Mouse (Mus musculus): ENCODE measurements around the gene Cd300ld.
A peak's percentile ranks its signal among the peaks of the same experiment; 100 is the strongest.
"Not testable (repeated sequence)": the region's sequence is repeated elsewhere in the genome, so short reads cannot be mapped to it uniquely, and the experiment has no call there.

Cd300ld gene

DNA sequence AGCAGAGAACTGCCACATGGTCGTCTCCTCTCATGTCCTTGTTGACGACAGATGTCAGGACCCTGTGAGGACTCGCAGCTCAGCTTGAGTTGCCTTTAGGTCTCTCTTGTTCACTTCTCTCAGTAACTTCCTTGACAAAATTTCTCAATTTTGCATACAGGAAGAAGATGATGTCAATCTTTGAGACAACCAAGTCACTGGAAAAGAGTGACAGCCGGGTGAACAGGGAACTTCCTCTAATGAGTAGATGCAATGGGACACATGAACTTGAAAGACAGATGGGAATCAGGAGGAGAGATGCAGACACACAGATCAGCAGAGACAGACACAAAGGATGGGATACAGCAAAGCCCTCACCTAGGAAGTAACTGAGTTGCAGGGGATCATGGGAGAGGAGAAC is at the start of gene Cd300ld:
Cd300ld (minus strand) TSS at position 130 of the 400 bp plus-strand sequence.
- no peak for DNase-seq (ENCODE audit: low spot score in 2 of 2)

DNA sequence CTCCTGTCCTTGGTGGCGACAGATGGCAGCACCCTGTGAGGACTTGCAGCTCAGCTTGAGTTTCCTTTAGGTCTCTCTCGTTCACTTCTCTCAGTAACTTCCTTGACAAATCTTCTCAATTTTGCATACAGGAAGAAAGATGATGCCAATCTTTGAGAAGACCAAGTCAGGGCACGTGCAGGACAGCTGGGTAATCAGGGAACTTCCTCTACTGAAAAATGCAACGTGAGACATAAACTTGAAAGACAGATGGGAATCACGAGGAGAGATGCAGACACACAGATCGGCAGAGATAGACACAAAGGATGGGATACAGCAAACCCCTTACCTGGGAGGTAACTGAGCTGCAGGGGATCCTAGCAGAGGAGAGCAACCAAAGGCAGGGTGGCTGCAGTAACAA is 47.9 kb upstream of the Cd300ld start, which contains the start of gene Cd300ld5:
Cd300ld5 (minus strand) TSS at position 101 of the 400 bp plus-strand sequence.
- not testable (repeated sequence) for DNase-seq (ENCODE audit: low spot score in 2 of 2)

DNA sequence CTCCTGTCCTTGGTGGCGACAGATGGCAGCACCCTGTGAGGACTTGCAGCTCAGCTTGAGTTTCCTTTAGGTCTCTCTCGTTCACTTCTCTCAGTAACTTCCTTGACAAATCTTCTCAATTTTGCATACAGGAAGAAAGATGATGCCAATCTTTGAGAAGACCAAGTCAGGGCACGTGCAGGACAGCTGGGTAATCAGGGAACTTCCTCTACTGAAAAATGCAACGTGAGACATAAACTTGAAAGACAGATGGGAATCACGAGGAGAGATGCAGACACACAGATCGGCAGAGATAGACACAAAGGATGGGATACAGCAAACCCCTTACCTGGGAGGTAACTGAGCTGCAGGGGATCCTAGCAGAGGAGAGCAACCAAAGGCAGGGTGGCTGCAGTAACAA is 37.2 kb upstream of the Cd300ld start, which contains the start of gene Cd300ld4:
Cd300ld4 (minus strand) TSS at position 101 of the 400 bp plus-strand sequence.
- DNase-seq (ENCODE audit: low spot score in 2 of 2): not testable (repeated sequence)

DNA sequence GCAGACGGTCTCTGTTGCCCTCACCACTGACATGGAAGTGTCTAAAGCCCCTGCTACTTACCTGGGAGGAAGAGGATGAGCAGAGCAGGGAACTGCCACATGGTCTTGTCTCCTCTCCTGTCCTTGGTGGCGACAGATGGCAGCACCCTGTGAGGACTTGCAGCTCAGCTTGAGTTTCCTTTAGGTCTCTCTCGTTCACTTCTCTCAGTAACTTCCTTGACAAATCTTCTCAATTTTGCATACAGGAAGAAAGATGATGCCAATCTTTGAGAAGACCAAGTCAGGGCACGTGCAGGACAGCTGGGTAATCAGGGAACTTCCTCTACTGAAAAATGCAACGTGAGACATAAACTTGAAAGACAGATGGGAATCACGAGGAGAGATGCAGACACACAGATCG is 26.4 kb upstream of the Cd300ld start, which contains the start of gene Cd300ld2:
Cd300ld2 (minus strand) TSS at position 101 of the 400 bp plus-strand sequence.
- DNase-seq (ENCODE audit: low spot score in 2 of 2): not testable (repeated sequence)

DNA sequence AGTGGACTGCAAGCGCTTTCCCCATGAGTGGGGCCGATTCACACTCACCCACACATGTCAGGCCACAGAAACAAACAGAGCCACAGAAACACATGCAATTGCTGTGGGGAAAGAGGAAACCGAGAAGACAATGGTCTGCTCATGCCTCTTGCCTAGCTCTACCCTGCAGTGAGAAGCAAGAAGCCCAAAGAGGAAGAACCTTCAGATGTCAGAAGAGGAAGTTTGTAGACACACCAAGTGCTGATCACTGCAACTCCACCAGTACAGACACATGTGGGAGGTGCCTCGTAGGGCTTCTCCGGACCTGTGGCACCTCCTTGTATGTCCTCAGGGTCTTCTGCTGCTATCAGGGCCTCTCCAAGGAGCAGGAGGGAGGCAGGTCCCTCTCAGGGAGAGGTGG is 14.3 kb upstream of the Cd300ld start:
- no peak for DNase-seq (ENCODE audit: low spot score in 2 of 2)

DNA sequence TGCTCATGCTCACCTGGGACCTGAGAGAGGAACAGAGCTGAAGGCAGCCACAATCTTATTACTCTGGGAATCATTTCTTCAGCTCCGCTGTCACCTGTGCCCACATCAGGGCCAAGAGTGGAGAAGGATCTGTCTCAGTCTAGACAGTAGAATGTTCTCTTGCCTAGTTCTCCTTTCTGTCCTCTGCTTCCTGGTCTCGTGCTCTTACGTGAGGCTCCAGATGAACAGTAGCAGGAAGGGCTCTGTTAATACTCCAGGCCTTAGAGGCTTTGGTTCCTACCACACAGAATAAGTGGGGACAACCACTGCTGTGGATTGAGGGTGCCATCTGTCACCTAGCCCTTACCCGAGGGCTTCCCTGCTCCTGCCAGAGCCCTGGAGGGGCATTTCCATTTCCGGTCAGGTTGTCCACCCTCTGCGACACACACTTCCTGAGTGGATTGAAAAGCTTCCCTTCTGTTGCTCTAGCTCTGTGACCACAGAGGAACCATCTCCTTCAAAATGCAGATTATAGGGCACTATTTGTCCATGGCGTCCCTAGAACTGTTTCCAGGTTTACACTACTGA is 11.8 kb upstream of the Cd300ld start, which contains the start of gene Cd300c2:
Cd300c2 (minus strand) TSS at position 407 of the 567 bp plus-strand sequence.
- DNase-seq (ENCODE audit: low spot score in 2 of 2): no peak

DNA sequence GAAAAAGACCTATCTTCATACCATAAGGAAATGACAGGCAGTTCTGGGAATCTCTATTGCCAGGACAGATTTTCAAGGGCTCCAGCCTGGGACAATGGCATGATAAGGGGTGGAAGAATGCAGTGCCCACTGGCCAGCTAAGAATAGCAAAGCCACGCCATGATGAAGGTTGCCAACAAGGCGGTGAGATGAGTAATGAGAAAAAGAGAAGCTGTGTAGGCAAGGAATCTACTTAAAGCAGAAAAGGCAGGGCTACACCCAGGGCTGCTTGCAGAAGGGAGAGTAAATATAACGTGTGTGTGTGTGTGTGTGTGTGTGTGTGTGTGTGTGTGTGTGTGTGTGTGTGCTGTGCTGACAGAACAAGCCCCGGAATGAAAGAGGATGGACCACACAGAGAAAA is 7.9 kb downstream of the Cd300ld start:
- DNase-seq (ENCODE audit: low spot score in 2 of 2): no peak

DNA sequence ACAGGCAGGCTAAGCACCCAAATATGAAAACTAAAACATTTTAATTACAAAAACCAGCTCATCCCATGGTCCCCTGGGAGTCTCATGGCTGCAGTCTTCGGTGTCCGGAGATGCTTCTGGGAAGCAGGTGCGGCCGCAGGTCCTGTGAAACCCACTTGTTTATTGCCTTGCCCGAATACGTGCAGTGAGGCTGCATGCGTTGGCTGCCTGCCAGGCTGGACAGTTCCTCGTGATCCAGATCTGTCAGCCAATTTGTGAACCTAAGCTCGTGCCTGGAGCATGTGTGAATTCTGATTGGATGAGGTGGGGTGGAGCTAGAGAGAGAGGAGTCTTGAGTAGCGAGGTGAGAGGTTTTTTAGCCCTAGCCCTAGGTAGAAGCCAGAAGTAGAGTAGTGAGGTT is 17.0 kb downstream of the Cd300ld start:
- no peak for DNase-seq (ENCODE audit: low spot score in 2 of 2)

DNA sequence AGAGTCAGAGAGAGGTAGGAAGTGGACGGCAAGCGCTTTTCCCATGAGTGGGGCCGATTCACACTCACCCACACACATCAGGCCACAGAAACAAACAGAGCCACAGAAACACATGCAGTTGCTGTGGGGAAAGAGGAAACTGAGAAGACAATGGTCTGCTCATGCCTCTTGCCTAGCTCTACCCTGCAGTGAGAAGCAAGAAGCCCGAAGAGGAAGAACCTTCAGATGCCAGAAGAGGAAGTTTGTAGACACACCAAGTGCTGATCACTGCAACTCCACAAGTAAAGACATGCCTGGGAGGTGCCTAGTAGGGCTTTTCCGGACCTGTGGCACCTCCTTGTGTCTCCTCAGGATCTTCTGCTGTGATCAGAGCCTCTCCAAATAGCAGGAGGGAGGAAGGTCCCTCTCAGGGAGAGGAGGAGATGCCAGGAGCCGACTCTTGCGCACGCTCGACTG is 20.9 kb downstream of the Cd300ld start, which contains the start of gene Cd300c:
Cd300c (minus strand) TSS at position 406 of the 456 bp plus-strand sequence.
- peak in 1 of 2 experiments; percentile 5 for DNase-seq (ENCODE audit: low spot score in 2 of 2)

DNA sequence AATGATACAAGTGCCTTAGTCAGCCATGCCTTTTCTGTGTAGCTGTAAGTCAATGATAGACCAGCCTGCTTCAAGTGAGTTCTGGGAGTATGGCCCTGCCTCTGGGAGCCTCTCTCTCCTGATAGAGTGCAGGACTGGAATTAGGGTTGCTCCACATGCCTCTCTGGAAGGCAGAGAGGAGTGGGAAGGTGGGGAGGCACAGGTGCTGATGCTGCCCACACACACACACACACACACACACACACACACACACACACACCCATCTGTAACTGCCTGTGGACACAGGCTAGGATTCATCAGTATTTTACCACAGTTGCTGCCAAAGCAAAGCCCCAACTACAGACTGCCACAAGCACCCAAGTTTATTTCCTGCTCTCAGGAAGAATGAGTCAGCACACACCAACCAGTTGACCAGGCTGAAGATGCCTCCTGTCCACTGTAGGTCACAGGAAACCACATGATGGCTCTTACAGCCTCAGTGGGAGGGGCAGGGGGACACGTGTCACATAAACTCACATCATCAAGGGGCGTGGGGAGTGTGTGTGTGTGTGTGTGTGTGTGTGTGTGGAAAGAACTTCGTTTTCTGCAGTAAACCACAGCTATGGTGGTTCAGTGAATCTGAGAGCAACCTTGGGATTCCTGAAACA is 24.4 kb downstream of the Cd300ld start:
- peak; percentile 62 to 80 for DNase-seq (ENCODE audit: low spot score in 2 of 2)

DNA sequence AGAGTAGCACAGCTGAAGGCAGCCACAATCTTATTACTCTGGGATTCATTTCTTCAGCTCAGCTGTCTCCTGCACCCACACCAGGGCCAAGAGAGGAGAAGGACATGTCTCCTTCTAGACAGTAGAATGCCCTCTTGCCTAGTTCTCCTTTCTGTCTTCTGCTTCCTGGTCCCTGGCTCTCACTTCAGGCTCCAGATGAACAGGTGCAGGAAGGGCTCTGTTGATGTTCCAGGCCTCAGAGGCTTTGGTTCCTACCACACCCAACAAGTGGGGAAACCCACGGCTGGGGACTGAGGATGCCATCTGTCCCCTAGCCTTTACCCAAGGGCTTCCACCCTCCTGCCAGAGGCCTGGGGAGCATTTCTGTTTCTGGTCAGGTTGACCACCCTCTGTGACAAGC is 29.4 kb downstream of the Cd300ld start:
- no peak for DNase-seq (ENCODE audit: low spot score in 2 of 2)

DNA sequence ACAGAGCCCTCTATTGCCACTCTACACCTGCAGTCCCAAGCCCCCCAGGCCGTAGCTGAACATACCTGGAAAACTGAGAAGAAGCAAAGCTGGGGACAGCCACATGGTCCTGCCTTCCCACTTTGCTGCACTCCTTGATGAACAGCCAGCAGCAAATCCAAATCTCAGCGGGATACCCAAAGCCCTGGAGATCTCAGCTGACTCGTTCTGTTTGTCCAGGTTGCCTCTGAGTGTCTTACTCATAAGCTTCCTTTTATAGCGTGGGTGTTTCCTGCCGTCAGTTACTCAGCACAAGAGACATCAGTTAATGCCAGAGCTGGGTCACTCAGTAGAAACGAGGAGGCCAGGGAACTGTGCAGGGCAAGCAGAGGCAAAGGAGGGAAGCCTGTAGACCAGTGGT is 55.6 kb downstream of the Cd300ld start, which contains the start of gene Cd300lb:
Cd300lb (minus strand) TSS at position 243 of the 400 bp plus-strand sequence.
- no peak for DNase-seq (ENCODE audit: low spot score in 2 of 2)

DNA sequence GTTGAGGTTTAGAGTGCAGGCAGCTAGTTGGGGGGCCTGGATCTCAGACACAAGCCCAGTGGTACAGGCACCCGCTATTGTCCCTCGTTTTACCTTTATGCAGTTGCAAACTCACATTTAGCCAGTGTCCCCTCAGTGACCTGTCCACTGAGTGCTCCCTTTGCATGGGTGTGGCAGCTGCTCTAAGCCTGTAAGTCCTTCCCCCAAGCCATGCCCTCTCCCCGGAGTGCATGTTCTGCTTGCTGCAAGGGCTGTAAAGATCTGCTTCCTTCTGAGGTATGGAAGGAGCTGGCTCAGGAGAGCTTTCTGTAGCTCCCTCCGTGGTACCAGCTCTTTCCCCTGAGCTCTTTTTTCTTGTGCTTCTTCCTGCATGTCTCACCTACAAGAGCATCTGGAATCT is 56.1 kb downstream of the Cd300ld start:
- no peak for DNase-seq (ENCODE audit: low spot score in 2 of 2)

Data from natural killer cell, adult 2 months (primary cell).